In genomic region chr1:57265012-57265760, GRCm38 (mm10) we compare ENCODE assay signal across 16 mouse cellular contexts.
A peak's percentile ranks its signal among the peaks of the same experiment; 100 is the strongest.
DNase-seq lines count a peak whose midpoint lies in the region; ATAC-seq and TF ChIP-seq lines count a peak whose summit lies in the region.
"Had no signal": no experiment of that assay in that cellular context is flagged by ENCODE, and none has a peak within 500 bp of the region (broad histone marks: within the 10 kb centered on the region; RNA-seq: fewer than 3 reads in every experiment).

No protein-coding gene starts in this region.

- no peak for DNase-seq in embryonic facial prominence, embryonic 10.5 days (ENCODE audit: low spot score)
- no peak for DNase-seq in hindbrain, postnatal 0 days (ENCODE audit: low spot score)
- DNase-seq in midbrain, embryonic 11.5 days (ENCODE audit: low spot score, missing footprints) = no peak
- no peak for DNase-seq in midbrain, postnatal 0 days (ENCODE audit: low spot score)
- peak; percentile 47 for DNase-seq in brain, embryonic 18.5 days (ENCODE audit: low read depth, low spot score)
- no peak for DNase-seq in thymus, adult 18-20 months
- DNase-seq: adrenal gland, postnatal 14 days; cerebellum, postnatal 14 days; gastrocnemius, postnatal 10 days; heart, postnatal 10 days; liver; lung, adult 18-20 months; lung, postnatal 4 days had no signal

- WGBS in embryonic facial prominence, embryonic 13.5 days = 29% methylated on average over 12 of the region's 12 CpGs
- WGBS in embryonic facial prominence, embryonic 10.5 days = 46% methylated on average over 12 of the region's 12 CpGs
- WGBS in hindbrain, postnatal 0 days = 35% methylated on average over 12 of the region's 12 CpGs
- WGBS in hindbrain, embryonic 13.5 days = 40% methylated on average over 12 of the region's 12 CpGs
- 53% methylated on average over 12 of the region's 12 CpGs for WGBS in midbrain, embryonic 11.5 days
- WGBS in midbrain, postnatal 0 days = 51% methylated on average over 12 of the region's 12 CpGs

- no peak overlapping the region for H3K27ac ChIP-seq in embryonic facial prominence, embryonic 13.5 days
- H3K27ac ChIP-seq in embryonic facial prominence, embryonic 10.5 days (replicated peaks) = no peak overlapping the region
- H3K27ac ChIP-seq in hindbrain, postnatal 0 days = no peak overlapping the region
- no peak overlapping the region for H3K27ac ChIP-seq in hindbrain, embryonic 13.5 days
- H3K27ac ChIP-seq in midbrain, embryonic 11.5 days (ENCODE audit: low read depth, low read length) = no peak overlapping the region
- no peak overlapping the region for H3K27ac ChIP-seq in midbrain, postnatal 0 days (ENCODE audit: low read depth, low read length)

- peaks cover 47% of the 10 kb centered on the region for H3K4me1 ChIP-seq in embryonic facial prominence, embryonic 13.5 days
- peaks cover 21% of the 10 kb centered on the region for H3K4me1 ChIP-seq in embryonic facial prominence, embryonic 10.5 days
- H3K4me1 ChIP-seq in hindbrain, postnatal 0 days (ENCODE audit: insufficient read depth, low read length) = no peaks in the 10 kb centered on the region
- 0 out of 2 replicates have a peak, but pooled peaks cover 9% of the 10 kb centered on the region for H3K4me1 ChIP-seq in hindbrain, embryonic 13.5 days (replicated peaks)
- no peaks in the 10 kb centered on the region for H3K4me1 ChIP-seq in midbrain, embryonic 11.5 days (ENCODE audit: control insufficient read depth, insufficient read depth, low read length)
- H3K4me1 ChIP-seq in midbrain, postnatal 0 days (ENCODE audit: insufficient read depth, low read length) = no peaks in the 10 kb centered on the region

- no peak for TF ChIP-seq CTCF in hindbrain, postnatal 0 days (IDR thresholded peaks at IDR 0.05; ENCODE audit: low read depth)
- TF ChIP-seq CTCF in midbrain, postnatal 0 days (IDR thresholded peaks at IDR 0.05) = no peak

- no peaks in the 10 kb centered on the region for H3K36me3 ChIP-seq in embryonic facial prominence, embryonic 13.5 days
- no peaks in the 10 kb centered on the region for H3K36me3 ChIP-seq in embryonic facial prominence, embryonic 10.5 days (replicated peaks)
- no peaks in the 10 kb centered on the region for H3K36me3 ChIP-seq in hindbrain, postnatal 0 days (ENCODE audit: insufficient read depth, low read length)
- no peaks in the 10 kb centered on the region for H3K36me3 ChIP-seq in hindbrain, embryonic 13.5 days
- H3K36me3 ChIP-seq in midbrain, embryonic 11.5 days (ENCODE audit: control insufficient read depth, insufficient read depth, low read length) = no peaks in the 10 kb centered on the region
- H3K36me3 ChIP-seq in midbrain, postnatal 0 days (ENCODE audit: insufficient read depth, low read length) = no peaks in the 10 kb centered on the region

- ATAC-seq in embryonic facial prominence, embryonic 13.5 days (ENCODE audit: insufficient number of reproducible peaks, insufficient read depth, low FRiP score, low TSS enrichment, low read depth) = no peak
- ATAC-seq in hindbrain, postnatal 0 days = no peak
- ATAC-seq in hindbrain, embryonic 13.5 days (ENCODE audit: low FRiP score) = no peak
- 0 out of 2 replicates have a peak, but pooled peaks have one; percentile 41 for ATAC-seq in midbrain, embryonic 11.5 days (ENCODE audit: low FRiP score)
- ATAC-seq in midbrain, postnatal 0 days (ENCODE audit: low FRiP score) = no peak
- ATAC-seq: intestine, embryonic 16.5 days had no signal

- H3K4me2 ChIP-seq in embryonic facial prominence, embryonic 13.5 days = peak overlapping the region; percentile 18; the same call in 1 of the 2 replicates
- peak overlapping the region; percentile 14; the same call in 1 of the 2 replicates for H3K4me2 ChIP-seq in hindbrain, postnatal 0 days (ENCODE audit: low read depth, low read length)
- H3K4me2 ChIP-seq in hindbrain, embryonic 13.5 days = no peak overlapping the region
- H3K4me2 ChIP-seq in midbrain, embryonic 11.5 days = no peak overlapping the region
- no peak overlapping the region for H3K4me2 ChIP-seq in midbrain, postnatal 0 days (ENCODE audit: low read depth, low read length, poor library complexity, severe bottlenecking)

- no peak overlapping the region for H3K9ac ChIP-seq in embryonic facial prominence, embryonic 13.5 days
- H3K9ac ChIP-seq in hindbrain, postnatal 0 days (replicated peaks; ENCODE audit: low read length) = no peak overlapping the region
- no peak overlapping the region for H3K9ac ChIP-seq in hindbrain, embryonic 13.5 days
- H3K9ac ChIP-seq in midbrain, embryonic 11.5 days (ENCODE audit: low read length) = no peak overlapping the region
- no peak overlapping the region for H3K9ac ChIP-seq in midbrain, postnatal 0 days (replicated peaks; ENCODE audit: low read length, poor library complexity, severe bottlenecking)

- H3K9me3 ChIP-seq in embryonic facial prominence, embryonic 13.5 days = no peaks in the 10 kb centered on the region
- no peaks in the 10 kb centered on the region for H3K9me3 ChIP-seq in embryonic facial prominence, embryonic 10.5 days
- no peaks in the 10 kb centered on the region for H3K9me3 ChIP-seq in hindbrain, postnatal 0 days (ENCODE audit: low read length)
- no peaks in the 10 kb centered on the region for H3K9me3 ChIP-seq in hindbrain, embryonic 13.5 days
- no peaks in the 10 kb centered on the region for H3K9me3 ChIP-seq in midbrain, embryonic 11.5 days (ENCODE audit: control insufficient read depth, low read length)
- no peaks in the 10 kb centered on the region for H3K9me3 ChIP-seq in midbrain, postnatal 0 days (ENCODE audit: low read length)

- no peaks in the 10 kb centered on the region; the same call in 1 of the 2 replicates for H3K27me3 ChIP-seq in embryonic facial prominence, embryonic 13.5 days
- no peaks in the 10 kb centered on the region for H3K27me3 ChIP-seq in embryonic facial prominence, embryonic 10.5 days (replicated peaks; ENCODE audit: low read depth, poor library complexity, severe bottlenecking)
- no peaks in the 10 kb centered on the region for H3K27me3 ChIP-seq in hindbrain, postnatal 0 days (ENCODE audit: insufficient read depth, low read length)
- peaks cover 3% of the 10 kb centered on the region for H3K27me3 ChIP-seq in hindbrain, embryonic 13.5 days
- H3K27me3 ChIP-seq in midbrain, embryonic 11.5 days (ENCODE audit: control insufficient read depth, insufficient read depth, low read length) = no peaks in the 10 kb centered on the region; the same call in 1 of the 2 replicates
- H3K27me3 ChIP-seq in midbrain, postnatal 0 days (ENCODE audit: insufficient read depth, low read length) = no peaks in the 10 kb centered on the region

- no peak overlapping the region for H3K4me3 ChIP-seq in embryonic facial prominence, embryonic 13.5 days
- no peak overlapping the region for H3K4me3 ChIP-seq in embryonic facial prominence, embryonic 10.5 days
- H3K4me3 ChIP-seq in hindbrain, postnatal 0 days (ENCODE audit: low read length) = no peak overlapping the region
- no peak overlapping the region for H3K4me3 ChIP-seq in hindbrain, embryonic 13.5 days
- H3K4me3 ChIP-seq in midbrain, embryonic 11.5 days (ENCODE audit: low read depth, low read length) = no peak overlapping the region
- H3K4me3 ChIP-seq in midbrain, postnatal 0 days (ENCODE audit: low read depth, low read length) = no peak overlapping the region

Comparison
In these comparisons a context has a peak if more than half of its experiments do, and no peak if none do; other contexts are left out.
1. H3K4me2 ChIP-seq: peak in embryonic facial prominence, embryonic 13.5 days (single experiment) and hindbrain, postnatal 0 days (single experiment); none in hindbrain, embryonic 13.5 days (single experiment), midbrain, embryonic 11.5 days (single experiment) and midbrain, postnatal 0 days (single experiment).